In the genomic region with DNA sequence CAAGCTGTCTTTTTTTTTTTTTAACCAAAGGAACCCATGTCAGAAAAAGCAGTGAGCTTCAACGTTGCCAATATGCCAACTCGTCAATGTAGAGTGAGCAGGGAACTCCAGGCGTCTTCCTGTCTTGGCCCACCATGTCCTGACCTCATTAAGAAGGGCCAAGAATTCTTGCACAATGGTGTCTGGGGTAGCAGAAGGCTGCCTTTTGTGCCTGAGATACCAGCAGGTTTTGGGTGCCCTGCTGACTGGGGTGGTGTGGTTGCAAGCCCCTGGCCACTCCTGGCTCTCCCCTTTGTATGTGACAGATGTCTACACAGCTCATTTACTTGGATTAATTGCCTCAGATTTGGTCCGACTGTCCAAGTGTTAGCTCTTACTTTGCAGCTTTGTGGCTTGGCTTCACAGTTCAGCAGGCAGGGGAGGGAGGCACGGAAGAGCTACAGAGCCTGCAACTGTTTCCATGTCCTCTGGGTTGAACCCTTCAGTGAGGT, we compare ENCODE assay signal across 14 mouse cellular contexts.
DNase-seq lines count a peak whose midpoint lies in the region; ATAC-seq and TF ChIP-seq lines count a peak whose summit lies in the region.
"Had no signal": no experiment of that assay in that cellular context is flagged by ENCODE, and none has a peak within 500 bp of the region (broad histone marks: within the 10 kb centered on the region; RNA-seq: fewer than 3 reads in every experiment).

No protein-coding gene starts in this region.

- no peaks in the 10 kb centered on the region for H3K36me3 ChIP-seq in kidney, embryonic 14.5 days (ENCODE audit: control insufficient read depth, insufficient read depth, low read length)
- no peaks in the 10 kb centered on the region for H3K36me3 ChIP-seq in kidney, adult 2 months (ENCODE audit: control insufficient read depth, insufficient read depth, low read length)
- H3K36me3 ChIP-seq in midbrain, embryonic 11.5 days (ENCODE audit: control insufficient read depth, insufficient read depth, low read length) = no peaks in the 10 kb centered on the region
- no peaks in the 10 kb centered on the region for H3K36me3 ChIP-seq in midbrain, embryonic 14.5 days (ENCODE audit: control insufficient read depth, insufficient read depth, low read length)
- no peaks in the 10 kb centered on the region for H3K36me3 ChIP-seq in forebrain, embryonic 16.5 days (ENCODE audit: control insufficient read depth, insufficient read depth)
- H3K36me3 ChIP-seq: liver, embryonic 15.5 days had no signal

- no peak overlapping the region for H3K9ac ChIP-seq in kidney, embryonic 14.5 days (ENCODE audit: low read depth, low read length)
- H3K9ac ChIP-seq in midbrain, embryonic 11.5 days (ENCODE audit: low read length) = no peak overlapping the region
- no peak overlapping the region for H3K9ac ChIP-seq in midbrain, embryonic 14.5 days (replicated peaks; ENCODE audit: low read length)
- no peak overlapping the region for H3K9ac ChIP-seq in forebrain, embryonic 16.5 days (replicated peaks; ENCODE audit: low read depth, low read length)
- H3K9ac ChIP-seq: liver, embryonic 15.5 days had no signal

- no peaks in the 10 kb centered on the region for H3K27me3 ChIP-seq in kidney, embryonic 14.5 days (ENCODE audit: control insufficient read depth, insufficient read depth, low read length)
- no peaks in the 10 kb centered on the region for H3K27me3 ChIP-seq in kidney, adult 2 months (replicated peaks; ENCODE audit: control insufficient read depth, insufficient read depth, low read length)
- no peaks in the 10 kb centered on the region for H3K27me3 ChIP-seq in midbrain, embryonic 11.5 days (ENCODE audit: control insufficient read depth, insufficient read depth, low read length)
- H3K27me3 ChIP-seq in midbrain, embryonic 14.5 days (ENCODE audit: control insufficient read depth, insufficient read depth, low read length) = no peaks in the 10 kb centered on the region
- H3K27me3 ChIP-seq in forebrain, embryonic 16.5 days (replicated peaks; ENCODE audit: control insufficient read depth, insufficient read depth, low read length) = no peaks in the 10 kb centered on the region
- H3K27me3 ChIP-seq: liver, embryonic 15.5 days had no signal

- no peak for TF ChIP-seq POLR2A in kidney, adult 2 months (IDR thresholded peaks at IDR 0.05; ENCODE audit: low read depth, low read length)

- no peak for TF ChIP-seq CTCF in kidney, adult 2 months (conservative IDR thresholded peaks at IDR 0.05; ENCODE audit: insufficient read depth, insufficient read length, low read depth, low read length)

- DNase-seq in kidney, adult 2 months = no peak
- no peak for DNase-seq in midbrain, embryonic 11.5 days (ENCODE audit: low spot score, missing footprints)
- DNase-seq in midbrain, embryonic 14.5 days = no peak
- peak; percentile 65 for DNase-seq in retina, embryonic 14.5 days (ENCODE audit: low spot score)
- DNase-seq: adrenal gland, postnatal 25 days; cerebellum, adult 9-11 months; gastrocnemius, postnatal 10 days; heart, adult 2 months; kidney, postnatal 36 days had no signal

- H3K4me1 ChIP-seq in kidney, embryonic 14.5 days (ENCODE audit: control insufficient read depth, insufficient read depth, low read length) = peaks cover 17% of the 10 kb centered on the region; the same call in 1 of the 2 replicates
- H3K4me1 ChIP-seq in kidney, adult 2 months (ENCODE audit: control insufficient read depth, insufficient read depth, low read length) = no peaks in the 10 kb centered on the region
- no peaks in the 10 kb centered on the region; the same call in 1 of the 2 replicates for H3K4me1 ChIP-seq in midbrain, embryonic 11.5 days (ENCODE audit: control insufficient read depth, insufficient read depth, low read length)
- H3K4me1 ChIP-seq in midbrain, embryonic 14.5 days (ENCODE audit: control insufficient read depth, insufficient read depth, low read length) = 0 out of 2 replicates have a peak, but pooled peaks cover 5% of the 10 kb centered on the region
- peaks cover 29% of the 10 kb centered on the region for H3K4me1 ChIP-seq in forebrain, embryonic 16.5 days (replicated peaks; ENCODE audit: control insufficient read depth, insufficient read depth, low read length)
- H3K4me1 ChIP-seq: liver, embryonic 15.5 days had no signal

- H3K9me3 ChIP-seq in kidney, embryonic 14.5 days (ENCODE audit: control insufficient read depth, low read length) = no peaks in the 10 kb centered on the region
- no peaks in the 10 kb centered on the region for H3K9me3 ChIP-seq in midbrain, embryonic 11.5 days (ENCODE audit: control insufficient read depth, low read length)
- H3K9me3 ChIP-seq in midbrain, embryonic 14.5 days (ENCODE audit: control insufficient read depth, low read length) = no peaks in the 10 kb centered on the region
- H3K9me3 ChIP-seq in forebrain, embryonic 16.5 days (ENCODE audit: control insufficient read depth, low read length) = no peaks in the 10 kb centered on the region
- H3K9me3 ChIP-seq: liver, embryonic 15.5 days had no signal

- WGBS in kidney, embryonic 14.5 days = 37% methylated on average over 5 of the region's 5 CpGs
- 38% methylated on average over 5 of the region's 5 CpGs for WGBS in kidney, adult 2 months
- WGBS in midbrain, embryonic 11.5 days = 55% methylated on average over 5 of the region's 5 CpGs
- 38% methylated on average over 5 of the region's 5 CpGs for WGBS in midbrain, embryonic 14.5 days
- 9% methylated on average over 5 of the region's 5 CpGs for WGBS in forebrain, embryonic 16.5 days

- H3K4me2 ChIP-seq in kidney, embryonic 14.5 days (replicated peaks; ENCODE audit: low read depth, low read length) = no peak overlapping the region
- no peak overlapping the region for H3K4me2 ChIP-seq in midbrain, embryonic 11.5 days
- no peak overlapping the region for H3K4me2 ChIP-seq in midbrain, embryonic 14.5 days (ENCODE audit: low read length)
- no peak overlapping the region for H3K4me2 ChIP-seq in forebrain, embryonic 16.5 days (ENCODE audit: low read length)
- H3K4me2 ChIP-seq: liver, embryonic 15.5 days had no signal

- H3K27ac ChIP-seq in kidney, embryonic 14.5 days (ENCODE audit: low read depth, low read length) = peak overlapping the region; percentile 30; the same call in 1 of the 2 replicates
- H3K27ac ChIP-seq in kidney, adult 2 months (ENCODE audit: insufficient read depth, low read depth, low read length) = no peak overlapping the region
- H3K27ac ChIP-seq in midbrain, embryonic 11.5 days (ENCODE audit: low read depth, low read length) = no peak overlapping the region
- no peak overlapping the region for H3K27ac ChIP-seq in midbrain, embryonic 14.5 days (replicated peaks; ENCODE audit: low read depth, low read length)
- H3K27ac ChIP-seq in forebrain, embryonic 16.5 days (ENCODE audit: low read length) = peak overlapping the region; percentile 39
- H3K27ac ChIP-seq: heart, adult 2 months; liver, embryonic 15.5 days had no signal

- peak; percentile 89 for ATAC-seq in kidney, embryonic 14.5 days (ENCODE audit: low FRiP score, low TSS enrichment)
- 0 out of 2 replicates have a peak, but pooled peaks have one; percentile 35 for ATAC-seq in midbrain, embryonic 11.5 days (ENCODE audit: low FRiP score)
- no peak for ATAC-seq in midbrain, embryonic 14.5 days (ENCODE audit: low FRiP score, low TSS enrichment)
- ATAC-seq in forebrain, embryonic 16.5 days = peak; percentile 77
- no peak for ATAC-seq in erythroid progenitor cell, adult 5-6 weeks (replicated peaks; ENCODE audit: low FRiP score, poor library complexity, severe bottlenecking)
- ATAC-seq: inflammation-experienced regulatory T-cells, adult 6 months had no signal

- no peak overlapping the region for H3K4me3 ChIP-seq in kidney, embryonic 14.5 days (ENCODE audit: low read length)
- no peak overlapping the region for H3K4me3 ChIP-seq in kidney, adult 2 months (ENCODE audit: insufficient read depth, low read depth, low read length)
- H3K4me3 ChIP-seq in midbrain, embryonic 11.5 days (ENCODE audit: low read depth, low read length) = no peak overlapping the region
- H3K4me3 ChIP-seq in midbrain, embryonic 14.5 days (replicated peaks; ENCODE audit: low read depth, low read length) = no peak overlapping the region
- no peak overlapping the region for H3K4me3 ChIP-seq in forebrain, embryonic 16.5 days (replicated peaks; ENCODE audit: low read length)
- H3K4me3 ChIP-seq: heart, adult 2 months; liver, embryonic 15.5 days had no signal

Comparison
In these comparisons a context has a peak if more than half of its experiments do, and no peak if none do; other contexts are left out.
1. ATAC-seq: peak in kidney, embryonic 14.5 days (single experiment), midbrain, embryonic 11.5 days (single experiment) and forebrain, embryonic 16.5 days (single experiment); none in midbrain, embryonic 14.5 days (single experiment) and erythroid progenitor cell, adult 5-6 weeks (single experiment).
2. H3K27ac ChIP-seq: peak in kidney, embryonic 14.5 days (single experiment) and forebrain, embryonic 16.5 days (single experiment); none in kidney, adult 2 months (single experiment), midbrain, embryonic 11.5 days (single experiment) and midbrain, embryonic 14.5 days (single experiment).